In genomic region chr3:31093196-31093595, GRCm38 (mm10) we compare ENCODE assay signal across 8 mouse cellular contexts. TPM values are rescaled to one million over a fixed set of nuclear protein-coding genes. Genes with fewer than 3 reads are reported as not detected.
DNase-seq lines count a peak whose midpoint lies in the region; ATAC-seq lines count a peak whose summit lies in the region.

No protein-coding gene starts in this region.

- ATAC-seq in lung, embryonic 15.5 days (ENCODE audit: borderline replicate concordance, extremely low read depth, low FRiP score, low TSS enrichment): no peak
- no peak for ATAC-seq in liver, embryonic 15.5 days (ENCODE audit: insufficient read depth)
- ATAC-seq in monocyte, adult 5-6 weeks (replicated peaks; ENCODE audit: insufficient number of reproducible peaks, low FRiP score, low TSS enrichment, poor library complexity, severe bottlenecking): no peak

- no peaks in the 10 kb centered on the region for H3K36me3 ChIP-seq in lung, embryonic 15.5 days
- no peaks in the 10 kb centered on the region for H3K36me3 ChIP-seq in liver, embryonic 15.5 days (replicated peaks)

- H3K4me3 ChIP-seq in lung, embryonic 15.5 days: peak overlapping the region; percentile 98
- H3K4me3 ChIP-seq in liver, embryonic 15.5 days (replicated peaks): peak overlapping the region; percentile 81

- WGBS in lung, embryonic 15.5 days: 5% methylated on average over 13 of the region's 13 CpGs
- WGBS in liver, embryonic 15.5 days (ENCODE audit: insufficient replicate concordance): 2% methylated on average over 13 of the region's 13 CpGs

- peak overlapping the region; percentile 17; the same call in 1 of the 2 replicates for H3K9ac ChIP-seq in lung, embryonic 15.5 days
- H3K9ac ChIP-seq in liver, embryonic 15.5 days: peak overlapping the region; percentile 88

- no peak for DNase-seq in lung, postnatal 36 days
- peak; percentile 27 to 40 for DNase-seq in cerebellum, postnatal 25 days
- DNase-seq in heart, adult 9 months (ENCODE audit: low spot score in 2 of 2): peak; percentile 8 to 29
- DNase-seq in layer of hippocampus, adult 18-20 months (ENCODE audit: low spot score in 2 of 2): peak; percentile 77 to 85
- DNase-seq in right cerebral cortex, adult 2 months (ENCODE audit: low spot score in 2 of 2): peak; percentile 73

- no peaks in the 10 kb centered on the region for H3K27me3 ChIP-seq in lung, embryonic 15.5 days
- H3K27me3 ChIP-seq in liver, embryonic 15.5 days: peaks cover 10% of the 10 kb centered on the region

- peaks cover 28% of the 10 kb centered on the region for H3K4me1 ChIP-seq in lung, embryonic 15.5 days
- peaks cover 50% of the 10 kb centered on the region for H3K4me1 ChIP-seq in liver, embryonic 15.5 days (replicated peaks)

- peak overlapping the region; percentile 99 for H3K27ac ChIP-seq in lung, embryonic 15.5 days
- H3K27ac ChIP-seq in liver, embryonic 15.5 days (replicated peaks): peak overlapping the region; percentile 94

- H3K4me2 ChIP-seq in lung, embryonic 15.5 days: peak overlapping the region; percentile 79
- H3K4me2 ChIP-seq in liver, embryonic 15.5 days: peak overlapping the region; percentile 99

- no peaks in the 10 kb centered on the region for H3K9me3 ChIP-seq in lung, embryonic 15.5 days
- H3K9me3 ChIP-seq in liver, embryonic 15.5 days (replicated peaks): no peaks in the 10 kb centered on the region

RNA-seq across cellular contexts. Expression of gene Skil, which starts 1.7 kb away (rescaled TPM):
- 20.6 and 22.0 TPM in 2 replicates for polyA plus RNA-seq in lung, embryonic 15.5 days (2015; fragmentation: Nextera tagmentation; extraction: Ambion mirVana)
- 10 to 100 TPM; 61.6 to 63.4 TPM for total RNA-seq in layer of hippocampus, adult 18-20 months (2021)
- 4.3 TPM in 2 replicates for polyA plus RNA-seq in liver, embryonic 15.5 days (2015; fragmentation: Nextera tagmentation; extraction: Ambion mirVana)
- total RNA-seq in monocyte, adult 5-6 weeks (2017): 160 to 207 TPM (median 169 TPM) in 3 replicates

RNA-seq across cellular contexts. Expression of gene Cldn11, which starts 56.5 kb away (rescaled TPM):
- polyA plus RNA-seq in lung, embryonic 15.5 days (2015; fragmentation: Nextera tagmentation; extraction: Ambion mirVana): 5.6 and 7.7 TPM in 2 replicates
- 100 to 1,000 TPM in 1 of 2 experiments, 10 to 100 TPM in 1; 98.2 to 115 TPM for total RNA-seq in layer of hippocampus, adult 18-20 months (2021)
- 0.13 and 0.20 TPM in 2 replicates for polyA plus RNA-seq in liver, embryonic 15.5 days (2015; fragmentation: Nextera tagmentation; extraction: Ambion mirVana)
- total RNA-seq in monocyte, adult 5-6 weeks (2017): not detected in 3 replicates

Comparison
In these comparisons a context has a peak if more than half of its experiments do, and no peak if none do; other contexts are left out.
1. RNA of gene Cldn11, which starts 56.5 kb away (total RNA-seq): 98.2 to 115 TPM in layer of hippocampus, adult 18-20 months; not detected in monocyte, adult 5-6 weeks; every median in the first group is over 10 times any median in the second.